Mouse (Mus musculus) limb, embryonic 14.5 days (tissue): ENCODE data around the gene Dock1. TPM values are rescaled to one million over a fixed set of nuclear protein-coding genes. Genes with fewer than 3 reads are reported as not detected.

Experiments
- ATAC-seq: fragments of 200-750 bp; cut with Nextera tagmentation; 2 replicates; pipeline ENCODE4 v1.8.0; 2017; ENCODE audit warnings: low read depth, moderate number of reproducible peaks, moderate TSS enrichment; ENCODE audit not compliant: low FRiP score
- DNase-seq: peaks from one replicate; pipeline ENCODE4 v3.0.0-alpha.2; 2015; ENCODE audit warnings: low spot score
- H3K27ac ChIP-seq: fragments of 300-500 bp; sonication (generic); replicated peaks from 2 replicates; pipeline ENCODE4 v1.5.1; 2014; ENCODE audit warnings: low read depth, mild to moderate bottlenecking, low read length, moderate library complexity, mixed read lengths
- H3K27me3 ChIP-seq: fragments of 300-500 bp; sonication (generic); 2 replicates; pipeline ENCODE4 v1.6.1; 2014; ENCODE audit warnings: low read length, mixed read lengths; ENCODE audit not compliant: control insufficient read depth, insufficient read depth
- H3K36me3 ChIP-seq: fragments of 300-500 bp; sonication (generic); 2 replicates; pipeline ENCODE4 v1.6.1; 2014; ENCODE audit warnings: mild to moderate bottlenecking, low read length, moderate library complexity, mixed read lengths; ENCODE audit not compliant: control insufficient read depth, insufficient read depth
- H3K4me1 ChIP-seq: fragments of 300-500 bp; sonication (generic); 2 replicates; pipeline ENCODE4 v1.6.1; 2014; ENCODE audit warnings: antibody characterized with exemption, low read length, mixed read lengths; ENCODE audit not compliant: control insufficient read depth, insufficient read depth
- H3K4me2 ChIP-seq: fragments of 300-500 bp; sonication (generic); replicated peaks from 2 replicates; pipeline ENCODE4 v1.6.1; 2014; ENCODE audit warnings: low read depth, mild to moderate bottlenecking, low read length, moderate library complexity; ENCODE audit not compliant: severe bottlenecking
- H3K4me3 ChIP-seq: fragments of 300-500 bp; sonication (generic); replicated peaks from 2 replicates; pipeline ENCODE4 v1.5.1; 2014; ENCODE audit warnings: low read length
- H3K9ac ChIP-seq: fragments of 300-500 bp; sonication (generic); 2 replicates; pipeline ENCODE4 v1.6.1; 2014; ENCODE audit warnings: mild to moderate bottlenecking, low read depth, low read length, moderate library complexity; ENCODE audit not compliant: severe bottlenecking
- H3K9me3 ChIP-seq: fragments of 300-500 bp; sonication (generic); 2 replicates; pipeline ENCODE4 v1.6.1; 2016; ENCODE audit warnings: low read length; ENCODE audit not compliant: control insufficient read depth
- POLR2A ChIP-seq: fragments of 200-500 bp; IDR thresholded peaks from 2 replicates; pipeline ENCODE4 v1.8.0; 2012; ENCODE audit warnings: inconsistent platforms, mild to moderate bottlenecking, moderate library complexity, borderline replicate concordance; ENCODE audit not compliant: insufficient read depth, insufficient read length; ENCODE audit errors: extremely low read depth
- WGBS: fragments of 180-500 bp; shearing (Covaris S2); extraction: QIAGEN DNeasy Blood & Tissue Kit; methylation state at CpG from one replicate; pipeline ENCODE4 v1.1.7; 2014; 5-methylcytosine and 5-hydroxymethylcytosine counted together
- polyA plus RNA-seq, 2 experiments: library from polyadenylated mRNA; depleted of rRNA in 1 of 2; stranded (reverse) in 1 of 2; unstranded in 1 of 2; fragments of >200 nt; fragmentation: Nextera tagmentation in 1 of 2; extraction: Ambion mirVana in 1 of 2; gene quantifications; 2 replicates each; pipeline versions ENCODE4 v1.2.1 to v1.2.3; 2012 to 2014

Dock1 gene
- polyA plus RNA-seq, 2 experiments = 35.7 to 40.0 TPM

- no peak for ATAC-seq
- Histone ChIP-seq H3K4me3 (no peak overlapping the region), H3K36me3 (peaks cover 57% of the 10 kb centered on the region), H3K4me2 (no peak overlapping the region), H3K27me3 (no peaks in the 10 kb centered on the region), H3K4me1 (no peaks in the 10 kb centered on the region), H3K27ac (no peak overlapping the region), H3K9me3 (no peaks in the 10 kb centered on the region), H3K9ac (no peak overlapping the region)
- 87% methylated on average over 4 of the region's 4 CpGs for WGBS
- DNase-seq = no peak
- no peak for TF ChIP-seq POLR2A
These were observed 134.0 kb downstream of the Dock1 start for GRCm38 (mm10) chr7:134804422-134804821.

GRCm38 (mm10) chr7:134806799-134807198 is 136.3 kb downstream of the Dock1 start:
- DNase-seq = no peak
- Histone ChIP-seq H3K9me3 (no peaks in the 10 kb centered on the region), H3K9ac (no peak overlapping the region), H3K27me3 (no peaks in the 10 kb centered on the region), H3K4me2 (no peak overlapping the region), H3K36me3 (peaks cover 65% of the 10 kb centered on the region), H3K4me1 (no peaks in the 10 kb centered on the region), H3K4me3 (no peak overlapping the region), H3K27ac (no peak overlapping the region)
- WGBS = 70% methylated on average over 6 of the region's 6 CpGs
- no peak for TF ChIP-seq POLR2A
- ATAC-seq = no peak

GRCm38 (mm10) chr7:134808406-134808805 is 138.0 kb downstream of the Dock1 start:
- no peak for ATAC-seq
- WGBS = 95% methylated on average over 2 of the region's 2 CpGs
- Histone ChIP-seq H3K4me3 (no peak overlapping the region), H3K27me3 (no peaks in the 10 kb centered on the region), H3K27ac (no peak overlapping the region), H3K9ac (no peak overlapping the region), H3K9me3 (no peaks in the 10 kb centered on the region), H3K4me1 (no peaks in the 10 kb centered on the region), H3K4me2 (no peak overlapping the region), H3K36me3 (peaks cover 56% of the 10 kb centered on the region)
- no peak for DNase-seq
- no peak for TF ChIP-seq POLR2A

GRCm38 (mm10) chr7:134809241-134809975 is 139.0 kb downstream of the Dock1 start:
- peaks cover 59% of the 10 kb centered on the region for H3K36me3 ChIP-seq
- no peak overlapping the region for H3K4me2 ChIP-seq
- no peak for TF ChIP-seq POLR2A
- WGBS = 91% methylated on average over 6 of the region's 6 CpGs
- no peaks in the 10 kb centered on the region for H3K27me3 ChIP-seq
- H3K4me1 ChIP-seq = no peaks in the 10 kb centered on the region
- no peaks in the 10 kb centered on the region for H3K9me3 ChIP-seq
- ATAC-seq (no peak), DNase-seq (no peak)
- no peak overlapping the region for H3K4me3 ChIP-seq
- H3K27ac ChIP-seq = no peak overlapping the region
- no peak overlapping the region for H3K9ac ChIP-seq

GRCm38 (mm10) chr7:134818471-134818870 is 148.0 kb downstream of the Dock1 start:
- no peak for ATAC-seq
- Histone ChIP-seq H3K4me2 (no peak overlapping the region), H3K9me3 (no peaks in the 10 kb centered on the region), H3K4me1 (no peaks in the 10 kb centered on the region), H3K27me3 (no peaks in the 10 kb centered on the region), H3K9ac (no peak overlapping the region), H3K27ac (no peak overlapping the region), H3K36me3 (peaks cover 16% of the 10 kb centered on the region), H3K4me3 (no peak overlapping the region)
- no peak for TF ChIP-seq POLR2A
- WGBS = 91% methylated on average over 5 of the region's 5 CpGs
- DNase-seq = no peak
